Mouse (Mus musculus) stomach, postnatal 0 days (tissue): ENCODE results near the gene Lmf2. TPM values are rescaled to one million over a fixed set of nuclear protein-coding genes. Genes with fewer than 3 reads are reported as not detected.

Experiments
- ATAC-seq: fragments of 200-750 bp; cut with Nextera tagmentation; 2 replicates; pipeline ENCODE4 v1.8.0; 2017; ENCODE audit not compliant: low FRiP score, low TSS enrichment
- DNase-seq: peaks from one replicate; pipeline ENCODE4 v3.0.0-alpha.2; 2016; ENCODE audit warnings: low spot score
- H3K27ac ChIP-seq: fragments of 300-500 bp; sonication (generic); replicated peaks from 2 replicates; pipeline ENCODE4 v1.5.1; 2014; ENCODE audit warnings: mild to moderate bottlenecking, control low read depth
- H3K27me3 ChIP-seq: fragments of 300-500 bp; sonication (generic); 2 replicates; pipeline ENCODE4 v1.6.1; 2014; ENCODE audit warnings: low read length; ENCODE audit not compliant: control insufficient read depth, insufficient read depth
- H3K36me3 ChIP-seq: fragments of 300-500 bp; sonication (generic); 2 replicates; pipeline ENCODE4 v1.6.1; 2014; ENCODE audit warnings: low read length, mixed read lengths; ENCODE audit not compliant: control insufficient read depth, insufficient read depth
- H3K4me1 ChIP-seq: fragments of 300-500 bp; sonication (generic); replicated peaks from 2 replicates; pipeline ENCODE4 v1.6.1; 2014; ENCODE audit warnings: antibody characterized with exemption; ENCODE audit not compliant: control insufficient read depth, insufficient read depth
- H3K4me2 ChIP-seq: fragments of 300-500 bp; sonication (generic); replicated peaks from 2 replicates; pipeline ENCODE4 v1.6.1; 2014; ENCODE audit warnings: low read depth, mild to moderate bottlenecking, control low read depth, moderate library complexity
- H3K4me3 ChIP-seq: fragments of 300-500 bp; sonication (generic); 2 replicates; pipeline ENCODE4 v1.5.1; 2014; ENCODE audit warnings: low read depth, low read length, control low read depth
- H3K9ac ChIP-seq: fragments of 300-500 bp; sonication (generic); 2 replicates; pipeline ENCODE4 v1.6.1; 2014; ENCODE audit warnings: mild to moderate bottlenecking, low read length, control low read depth, mixed read lengths
- H3K9me3 ChIP-seq: fragments of 300-500 bp; sonication (generic); 2 replicates; pipeline ENCODE4 v1.6.1; 2016; ENCODE audit warnings: low read length; ENCODE audit not compliant: control insufficient read depth
- CTCF ChIP-seq: IDR thresholded peaks from 2 replicates; pipeline ENCODE4 v1.5.1; 2016; ENCODE audit warnings: antibody characterized with exemption, low read depth, mild to moderate bottlenecking, moderate library complexity
- EP300 ChIP-seq: optimal IDR thresholded peaks from 2 replicates; pipeline ENCODE3; 2016; ENCODE audit warnings: antibody characterized with exemption
- WGBS: fragments of 180-500 bp; shearing (Covaris S2); extraction: QIAGEN DNeasy Blood & Tissue Kit; methylation state at CpG from one replicate; pipeline ENCODE4 v1.1.7; 2014; 5-methylcytosine and 5-hydroxymethylcytosine counted together
- polyA plus RNA-seq: library from polyadenylated mRNA; unstranded; fragments of >200 nt; fragmentation: Nextera tagmentation; extraction: Ambion mirVana; gene quantifications from 2 replicates; pipeline ENCODE4 v1.2.1, GENCODE M21; 2015

The Lmf2 gene
- polyA plus RNA-seq, 1 experiment from 2014 or later = 24.4 TPM

DNA sequence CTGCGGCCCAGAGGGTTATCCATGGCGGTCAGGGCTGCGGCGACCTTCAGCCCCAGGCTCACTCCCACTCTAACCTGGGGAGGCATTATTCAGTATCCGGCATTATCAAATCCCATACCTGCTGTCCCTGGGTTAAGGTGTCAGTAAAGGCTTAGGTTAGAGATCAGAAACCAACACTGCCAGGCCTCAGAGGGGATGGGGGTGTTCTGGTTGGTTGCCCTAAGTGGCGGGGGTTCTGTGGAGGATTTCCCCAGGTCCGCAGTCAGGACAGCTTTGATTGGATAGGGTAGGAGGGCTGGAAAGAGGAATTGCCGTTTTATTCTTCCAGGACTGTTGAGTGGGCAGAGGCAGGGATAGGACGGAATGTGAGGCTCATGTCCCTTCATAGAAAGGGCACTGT, 18.9 kb upstream of the Lmf2 start:
- Histone ChIP-seq H3K4me2 (peak overlapping the region; percentile 90), H3K36me3 (peaks cover 17% of the 10 kb centered on the region), H3K4me3 (peak overlapping the region; percentile 58), H3K27ac (peak overlapping the region; percentile 87; the same call in 1 of the 2 replicates), H3K9ac (peak overlapping the region; percentile 66), H3K9me3 (no peaks in the 10 kb centered on the region), H3K4me1 (peaks cover 4% of the 10 kb centered on the region; the same call in 1 of the 2 replicates), H3K27me3 (peaks cover 7% of the 10 kb centered on the region)
- DNase-seq (no peak), ATAC-seq (no peak)
- no peak for TF ChIP-seq EP300
- TF ChIP-seq CTCF = no peak
- 51% methylated on average over 9 of the region's 9 CpGs for WGBS

DNA sequence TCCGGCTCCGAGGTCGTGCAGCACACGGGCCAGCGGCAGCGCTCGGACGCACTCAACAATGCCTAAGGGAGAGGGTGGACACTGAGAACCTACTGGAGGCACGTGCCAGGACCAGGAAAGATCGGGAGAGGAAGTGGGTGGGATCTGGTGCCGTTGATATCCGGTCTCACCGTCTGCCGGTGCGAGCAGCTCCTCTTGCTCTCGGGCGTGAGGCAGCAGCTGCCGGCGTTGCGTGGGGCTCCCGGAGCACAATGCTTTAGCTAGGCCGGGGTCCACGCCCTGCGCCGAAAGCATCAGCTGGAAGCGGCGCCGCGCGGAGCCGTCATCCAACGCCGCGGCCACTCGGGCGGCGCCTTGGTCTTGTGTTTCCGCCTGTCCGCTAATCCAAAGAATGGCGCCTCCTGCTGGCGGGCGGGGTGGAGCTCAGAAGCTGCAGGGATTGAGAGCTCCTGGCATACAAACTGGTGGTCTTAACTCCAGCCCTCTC, 18.3 kb upstream of the Lmf2 start, which contains the start of gene Sco2:
Sco2 (minus strand) TSS at position 85 of the 487 bp plus-strand sequence.
- Histone ChIP-seq H3K36me3 (peaks cover 20% of the 10 kb centered on the region), H3K9ac (peak within 1 kb of the TSS; percentile 66), H3K27ac (peak within 1 kb of the TSS; percentile 87), H3K4me1 (peaks cover 2% of the 10 kb centered on the region; the same call in 1 of the 2 replicates), H3K9me3 (no peaks in the 10 kb centered on the region), H3K4me2 (peak within 1 kb of the TSS; percentile 90), H3K4me3 (peak within 1 kb of the TSS; percentile 58), H3K27me3 (peaks cover 5% of the 10 kb centered on the region)
- no peak for TF ChIP-seq EP300
- peak; percentile 86 for TF ChIP-seq CTCF
- DNase-seq (peak; percentile 95), ATAC-seq (peak; percentile 79)
- WGBS = under 1% methylated on average over 42 of the region's 42 CpGs

DNA sequence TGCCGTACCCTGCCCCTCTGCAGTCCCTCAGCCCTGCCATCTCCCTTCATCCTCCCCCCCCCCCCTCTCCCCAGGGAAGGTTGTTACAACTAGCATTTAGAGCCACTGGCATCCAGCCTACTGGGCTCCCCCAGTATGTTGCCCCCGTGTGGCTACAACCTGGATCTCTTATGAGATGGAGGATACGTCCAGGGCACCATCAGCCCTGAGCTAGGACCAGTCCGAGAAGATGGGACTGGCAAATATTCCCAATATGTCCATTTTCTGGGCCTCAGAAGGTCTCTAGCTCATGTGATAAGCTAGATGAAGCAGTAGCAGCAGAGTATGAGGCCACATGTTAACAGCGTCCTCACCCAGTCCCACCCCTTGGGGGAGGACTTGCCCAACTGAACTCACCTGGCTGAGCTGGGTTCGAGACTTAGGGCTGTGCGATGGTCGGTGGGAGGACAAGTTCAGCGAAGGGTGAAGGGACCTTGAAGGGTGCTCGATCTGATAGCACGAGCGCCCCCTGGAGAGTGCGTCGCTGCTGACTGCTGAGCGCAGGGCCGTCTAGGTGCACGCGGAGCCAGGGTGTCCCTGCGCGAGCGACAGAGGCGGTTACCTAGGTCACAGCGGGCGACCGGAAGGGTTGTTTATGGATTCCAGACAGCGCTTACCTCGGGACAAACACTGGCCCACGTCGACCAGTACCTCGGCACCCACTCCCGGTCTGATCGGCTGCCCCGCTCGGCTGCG, 17.7 kb upstream of the Lmf2 start:
- under 1% methylated on average over 35 of the region's 35 CpGs for WGBS
- H3K27ac ChIP-seq = peak overlapping the region; percentile 87
- peaks cover 4% of the 10 kb centered on the region for H3K27me3 ChIP-seq
- H3K4me2 ChIP-seq = peak overlapping the region; percentile 90
- peak overlapping the region; percentile 58 for H3K4me3 ChIP-seq
- H3K36me3 ChIP-seq = peaks cover 26% of the 10 kb centered on the region
- H3K9ac ChIP-seq = peak overlapping the region; percentile 66
- H3K9me3 ChIP-seq = no peaks in the 10 kb centered on the region
- ATAC-seq = peak; percentile 83
- no peak for TF ChIP-seq EP300
- peak; percentile 74 for TF ChIP-seq CTCF
- peak; percentile 88 for DNase-seq
- H3K4me1 ChIP-seq = peaks cover 2% of the 10 kb centered on the region; the same call in 1 of the 2 replicates

DNA sequence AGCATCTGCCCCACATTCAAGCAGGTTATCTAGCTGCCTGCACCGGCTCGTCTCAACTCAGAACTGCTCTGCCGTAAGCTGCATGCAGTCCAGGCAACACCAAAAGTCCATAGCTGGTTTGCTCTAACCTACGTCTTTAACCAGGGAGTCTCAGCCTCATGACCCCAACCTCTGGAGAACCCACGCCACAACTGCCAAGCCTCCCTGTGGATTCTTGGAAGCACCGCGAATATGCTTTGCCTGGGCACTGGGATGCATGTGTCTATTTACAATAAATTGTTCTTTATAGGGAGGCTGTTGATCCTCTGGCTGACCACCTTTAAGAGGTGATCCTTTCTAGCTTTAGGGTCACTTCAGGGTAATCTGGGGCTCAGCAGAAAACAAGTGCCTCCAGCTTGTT, 17.1 kb upstream of the Lmf2 start:
- no peaks in the 10 kb centered on the region for H3K9me3 ChIP-seq
- H3K4me2 ChIP-seq = peak overlapping the region; percentile 90; the same call in 1 of the 2 replicates
- peaks cover 28% of the 10 kb centered on the region for H3K36me3 ChIP-seq
- no peak overlapping the region for H3K9ac ChIP-seq
- WGBS = 79% methylated on average over 7 of the region's 7 CpGs
- TF ChIP-seq EP300 (no peak), CTCF (no peak)
- no peak overlapping the region for H3K27ac ChIP-seq
- H3K4me3 ChIP-seq = no peak overlapping the region
- ATAC-seq = no peak
- no peak for DNase-seq
- no peaks in the 10 kb centered on the region for H3K27me3 ChIP-seq
- peaks cover 2% of the 10 kb centered on the region; the same call in 1 of the 2 replicates for H3K4me1 ChIP-seq

DNA sequence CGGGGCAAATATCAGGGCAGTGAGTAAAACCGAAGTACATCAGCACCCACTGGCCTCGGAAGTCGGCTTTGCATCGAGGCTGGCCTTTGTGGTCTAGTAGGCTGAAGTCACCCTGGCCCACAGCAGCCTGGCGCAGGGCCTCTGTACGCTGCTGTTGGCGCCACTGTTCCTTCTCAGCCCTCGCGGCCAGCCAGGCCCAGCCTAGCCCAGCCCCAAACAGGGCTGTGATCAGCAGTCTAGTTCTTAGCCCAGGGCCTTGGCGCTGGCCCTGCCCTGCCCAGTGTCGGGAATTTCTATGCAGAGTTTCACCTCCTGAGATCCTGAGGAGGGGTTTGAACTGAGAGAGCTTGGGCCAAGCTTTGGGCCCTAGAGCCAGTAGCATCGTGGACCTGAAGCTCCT, 16.6 kb upstream of the Lmf2 start:
- peaks cover 30% of the 10 kb centered on the region for H3K36me3 ChIP-seq
- DNase-seq (no peak), ATAC-seq (no peak)
- H3K4me1 ChIP-seq = peaks cover 2% of the 10 kb centered on the region; the same call in 1 of the 2 replicates
- no peak overlapping the region for H3K9ac ChIP-seq
- H3K4me3 ChIP-seq = no peak overlapping the region
- no peak overlapping the region for H3K4me2 ChIP-seq
- H3K27ac ChIP-seq = no peak overlapping the region
- no peak for TF ChIP-seq EP300
- TF ChIP-seq CTCF = no peak
- H3K27me3 ChIP-seq = no peaks in the 10 kb centered on the region
- no peaks in the 10 kb centered on the region for H3K9me3 ChIP-seq
- WGBS = 84% methylated on average over 13 of the region's 13 CpGs

DNA sequence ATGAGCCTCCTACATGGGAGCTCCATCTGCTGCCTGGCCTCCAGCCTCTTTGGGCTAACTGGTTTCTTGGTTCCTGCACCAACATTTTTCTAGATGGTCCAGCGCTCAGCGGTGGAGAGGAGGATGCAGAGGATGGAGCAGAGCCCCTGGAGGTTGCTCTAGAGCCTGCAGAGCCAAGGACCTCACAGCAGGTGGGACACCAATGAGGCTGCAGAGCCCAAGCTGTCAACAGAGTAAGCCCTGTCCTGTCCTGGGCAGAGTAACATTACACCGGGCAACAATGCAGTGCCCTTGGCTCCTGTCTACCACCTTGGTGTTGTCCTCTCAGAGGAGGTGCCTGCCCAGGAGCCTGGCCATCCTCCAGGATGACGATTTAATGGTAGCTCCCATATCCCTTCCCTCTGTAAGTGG, 9.7 kb upstream of the Lmf2 start:
- no peaks in the 10 kb centered on the region for H3K9me3 ChIP-seq
- WGBS = 88% methylated on average over 4 of the region's 4 CpGs
- H3K27ac ChIP-seq = no peak overlapping the region
- H3K27me3 ChIP-seq = no peaks in the 10 kb centered on the region
- peaks cover 54% of the 10 kb centered on the region for H3K36me3 ChIP-seq
- TF ChIP-seq EP300 (no peak), CTCF (no peak)
- H3K4me3 ChIP-seq = no peak overlapping the region
- H3K4me1 ChIP-seq = no peaks in the 10 kb centered on the region
- ATAC-seq = no peak
- H3K4me2 ChIP-seq = no peak overlapping the region
- no peak for DNase-seq
- no peak overlapping the region for H3K9ac ChIP-seq
